In genomic region chr14:109514920-109515319, GRCm38 (mm10) we compare ENCODE assay signal across 16 mouse cellular contexts.
"Had no signal": no experiment of that assay in that cellular context is flagged by ENCODE, and none has a peak within 500 bp of the region (broad histone marks: within the 10 kb centered on the region; RNA-seq: fewer than 3 reads in every experiment).

No protein-coding gene starts in this region.

- H3K36me3 ChIP-seq: neural tube, embryonic 13.5 days; neural tube, embryonic 15.5 days; stomach, embryonic 15.5 days had no signal

- H3K27me3 ChIP-seq: neural tube, embryonic 13.5 days; neural tube, embryonic 15.5 days; stomach, embryonic 15.5 days had no signal

- H3K4me3 ChIP-seq: neural tube, embryonic 13.5 days; neural tube, embryonic 15.5 days; stomach, embryonic 15.5 days had no signal

- H3K27ac ChIP-seq: neural tube, embryonic 13.5 days; neural tube, embryonic 15.5 days; stomach, embryonic 15.5 days; stomach, postnatal 0 days had no signal

- H3K9me3 ChIP-seq: neural tube, embryonic 13.5 days; neural tube, embryonic 15.5 days; stomach, embryonic 15.5 days had no signal

- H3K9ac ChIP-seq: neural tube, embryonic 13.5 days; neural tube, embryonic 15.5 days; stomach, embryonic 15.5 days had no signal

- H3K4me2 ChIP-seq: neural tube, embryonic 13.5 days; neural tube, embryonic 15.5 days; stomach, embryonic 15.5 days had no signal

- DNase-seq: retina, postnatal 1 day; right cerebral cortex, adult 18-20 months; right cerebral cortex, postnatal 14 days; right cerebral cortex, postnatal 25 days; right cerebral cortex, postnatal 4 days; spleen, adult 18-20 months; thymus, adult 18-20 months; thymus, adult 2 months; thymus, postnatal 14 days; thymus, postnatal 25 days; thymus, postnatal 36 days; thymus, postnatal 4 days had no signal

- H3K4me1 ChIP-seq: neural tube, embryonic 13.5 days; neural tube, embryonic 15.5 days; stomach, embryonic 15.5 days had no signal
